Mouse (Mus musculus): ENCODE results near the gene Slc25a33.
"Not testable (repeated sequence)": the region's sequence is repeated elsewhere in the genome, so short reads cannot be mapped to it uniquely, and the experiment has no call there.

The Slc25a33 gene

GRCm38 (mm10) chr4:149784371-149784770, 10.3 kb upstream of the Slc25a33 start:
- CTCF ChIA-PET: interaction anchor here in 2 of 4 experiments (0.5 to 1.1 kb wide), 2 partner anchors 11 to 15 kb away, joined by 3 read pairs; no protein-coding TSS in a partner anchor
- POLR2A ChIA-PET: interaction anchor here in 3 of 4 experiments (0.8 to 4.2 kb wide), 7 partner anchors 10 to 31 kb away, joined by 3 to 23 read pairs (median 5); partner anchors contain the start of gene Slc25a33 (in 2 of the 3)

- CTCF ChIA-PET: interaction anchor here in 3 of 4 experiments (0.6 to 1.2 kb wide), 6 partner anchors 11 to 925 kb away, joined by 3 to 5 read pairs (median 4); no protein-coding TSS in a partner anchor
- POLR2A ChIA-PET: interaction anchor here (0.6 to 12.0 kb wide), 13 partner anchors 9 to 354 kb away, joined by 3 to 109 read pairs (median 8); partner anchors contain the start of gene Slc25a33 (in 2 of the 4)
These were observed 8.9 kb upstream of the Slc25a33 start for GRCm38 (mm10) chr4:149782975-149783374.

GRCm38 (mm10) chr4:149780565-149781356, 6.7 kb upstream of the Slc25a33 start:
- CTCF ChIA-PET: interaction anchor here in 3 of 4 experiments (0.8 to 1.5 kb wide), 4 partner anchors 12 to 467 kb away, joined by 4 to 5 read pairs (median 4); no protein-coding TSS in a partner anchor
- POLR2A ChIA-PET: interaction anchor here in 3 of 4 experiments (0.5 to 12.0 kb wide), 12 partner anchors 8 to 355 kb away, joined by 3 to 109 read pairs (median 6); no protein-coding TSS in a partner anchor

GRCm38 (mm10) chr4:149779966-149780365, 5.9 kb upstream of the Slc25a33 start:
- ChIA-PET POLR2A (interaction anchor here in 3 of 4 experiments (0.6 to 12.0 kb wide), 15 partner anchors 8 to 354 kb away, joined by 3 to 109 read pairs (median 6); no protein-coding TSS in a partner anchor), CTCF (interaction anchor here in 3 of 4 experiments (0.6 to 1.4 kb wide), 4 partner anchors 13 to 312 kb away, joined by 3 to 5 read pairs (median 4); no protein-coding TSS in a partner anchor)

GRCm38 (mm10) chr4:149777126-149777525, 3.0 kb upstream of the Slc25a33 start:
- ChIA-PET CTCF (interaction anchor here (0.5 to 2.6 kb wide), 10 partner anchors 17 to 87 kb away, joined by 3 to 10 read pairs (median 3); no protein-coding TSS in a partner anchor), POLR2A (interaction anchor here in 3 of 4 experiments (0.6 to 12.0 kb wide), 22 partner anchors 9 to 801 kb away, joined by 3 to 109 read pairs (median 5); partner anchors contain the start of genes Tmem201 (in 2 of the 3), Gpr157 (in 1 of the 3) and Spsb1 (in 1 of the 3))

DNA sequence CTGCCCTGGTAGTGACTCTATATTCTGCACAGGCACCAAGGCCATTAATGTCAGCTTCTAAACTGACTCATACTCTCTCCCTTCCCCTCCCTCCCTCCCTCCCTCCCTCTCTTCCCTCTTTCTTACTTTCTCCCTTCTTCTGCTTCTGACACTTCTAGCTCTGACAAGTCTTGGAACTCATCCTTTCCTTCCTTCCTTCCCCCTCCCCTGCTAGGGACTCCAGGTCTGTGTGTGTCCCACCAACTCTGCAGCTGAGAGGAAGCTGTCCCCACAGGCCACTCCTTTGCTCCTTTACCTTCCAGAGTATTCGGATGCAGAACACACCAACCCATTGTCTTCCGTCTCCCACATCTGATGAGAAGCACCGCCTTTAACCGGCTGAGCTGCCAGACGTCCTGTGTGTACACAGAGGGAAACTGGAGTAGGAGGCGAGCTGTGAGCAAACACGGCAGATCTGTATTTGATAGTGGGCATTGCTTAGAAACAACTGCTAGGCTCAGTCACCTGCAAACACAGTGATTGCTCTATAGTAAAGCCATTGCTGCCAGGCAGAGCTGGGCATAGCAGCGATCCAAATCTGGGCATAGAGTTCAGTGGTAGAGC, 1.8 kb upstream of the Slc25a33 start:
- POLR2A ChIA-PET: interaction anchor here (0.5 to 12.0 kb wide), 27 partner anchors 8 to 1828 kb away, joined by 3 to 109 read pairs (median 6); partner anchors contain the start of genes Gpr157 (in 3 of the 4), H6pd (in 1 of the 4) and Tmem201 (in 1 of the 4)
- CTCF ChIA-PET: interaction anchor here (0.5 to 2.6 kb wide), 15 partner anchors 12 to 337 kb away, joined by 3 to 10 read pairs (median 4); no protein-coding TSS in a partner anchor

GRCm38 (mm10) chr4:149775330-149775729, 1.3 kb upstream of the Slc25a33 start:
- CTCF ChIA-PET: interaction anchor here in 2 of 4 experiments (0.5 to 1.2 kb wide), 6 partner anchors 14 to 335 kb away, joined by 3 to 4 read pairs (median 4); no protein-coding TSS in a partner anchor
- POLR2A ChIA-PET: interaction anchor here in 3 of 4 experiments (0.7 to 12.0 kb wide), 23 partner anchors 10 to 312 kb away, joined by 3 to 109 read pairs (median 5); partner anchors contain the start of genes Gpr157 (in 3 of the 3), H6pd (in 1 of the 3) and Tmem201 (in 1 of the 3)

GRCm38 (mm10) chr4:149773408-149774093, 526 bp downstream of the Slc25a33 start:
- ChIA-PET CTCF (interaction anchor here in 3 of 4 experiments (0.5 to 1.3 kb wide), 6 partner anchors 11 to 467 kb away, joined by 3 to 4 read pairs (median 3); no protein-coding TSS in a partner anchor), POLR2A (interaction anchor here in 3 of 4 experiments (0.6 to 12.0 kb wide), 43 partner anchors 8 to 651 kb away, joined by 3 to 109 read pairs (median 5); partner anchors contain the start of genes Tmem201 (in 2 of the 3), Gpr157 (in 1 of the 3), Pik3cd (in 1 of the 3) and Spsb1 (in 1 of the 3))

DNA sequence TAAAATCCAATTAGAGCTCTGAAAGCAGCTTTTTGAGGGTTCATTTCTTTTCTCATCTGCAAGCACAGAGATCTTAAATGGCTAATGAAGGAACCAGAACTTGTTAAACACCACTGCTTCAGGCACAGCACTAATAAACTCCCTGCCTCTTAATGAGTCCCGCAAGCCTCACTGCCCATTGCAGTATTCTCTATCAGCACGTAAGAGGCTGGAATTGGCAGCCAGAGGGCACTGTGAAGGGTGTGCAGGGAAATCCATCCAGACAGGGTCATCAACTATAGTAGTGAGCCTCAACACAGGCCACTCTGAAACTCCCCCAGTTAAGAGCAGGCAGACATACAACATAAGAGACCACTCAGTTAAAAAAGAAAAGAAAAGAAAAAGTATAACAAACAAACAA, 1.7 kb downstream of the Slc25a33 start:
- CTCF ChIA-PET: interaction anchor here in 1 of 4 experiments (0.9 to 1.3 kb wide), 3 partner anchors 13 to 35 kb away, joined by 3 to 4 read pairs (median 4); partner anchors contain the start of gene Tmem201
- POLR2A ChIA-PET: interaction anchor here in 3 of 4 experiments (0.7 to 12.0 kb wide), 18 partner anchors 7 to 315 kb away, joined by 3 to 109 read pairs (median 10); partner anchors contain the start of genes Tmem201 (in 2 of the 3), Gpr157 (in 1 of the 3) and Spsb1 (in 1 of the 3)

- ChIA-PET POLR2A (interaction anchor here (0.6 to 1.9 kb wide), 18 partner anchors 8 to 1147 kb away, joined by 3 to 8 read pairs (median 3); partner anchors contain the start of gene Gpr157 (in 1 of the 4)), CTCF (interaction anchor here (0.5 to 1.6 kb wide), 8 partner anchors 13 to 1053 kb away, joined by 3 to 8 read pairs (median 3); partner anchors contain the start of genes Spsb1 (in 1 of the 4) and Tmem201 (in 1 of the 4))
These were observed 8.9 kb downstream of the Slc25a33 start for GRCm38 (mm10) chr4:149765201-149765600.

GRCm38 (mm10) chr4:149763335-149763734, 10.7 kb downstream of the Slc25a33 start:
- POLR2A ChIA-PET: interaction anchor here in 1 of 4 experiments (6.2 kb wide), 1 partner anchor 11 kb away, joined by 43 read pairs; the partner anchor contains the start of gene Slc25a33
- CTCF ChIA-PET: no interaction called here

- ChIA-PET POLR2A (interaction anchor here in 3 of 4 experiments (0.5 to 6.2 kb wide), 14 partner anchors 10 to 190 kb away, joined by 3 to 43 read pairs (median 3); partner anchors contain the start of gene Slc25a33 (in 3 of the 3)), CTCF (interaction anchor here in 2 of 4 experiments (0.6 to 2.7 kb wide), 5 partner anchors 21 to 339 kb away, joined by 3 to 12 read pairs (median 4); partner anchors contain the start of gene Tmem201 (in 1 of the 2))
These were observed 14.6 kb downstream of the Slc25a33 start for GRCm38 (mm10) chr4:149759517-149759916.

GRCm38 (mm10) chr4:149758423-149758822, 15.7 kb downstream of the Slc25a33 start:
- ChIA-PET CTCF (interaction anchor here in 3 of 4 experiments (0.5 to 2.7 kb wide), 5 partner anchors 17 to 375 kb away, joined by 3 to 12 read pairs (median 6); partner anchors contain the start of gene Tmem201 (in 1 of the 3)), POLR2A (interaction anchor here in 3 of 4 experiments (0.6 to 6.2 kb wide), 5 partner anchors 16 to 41 kb away, joined by 3 to 43 read pairs (median 7); partner anchors contain the start of genes Slc25a33 (in 2 of the 3) and Tmem201 (in 1 of the 3))

GRCm38 (mm10) chr4:149756546-149756945, 17.5 kb downstream of the Slc25a33 start:
- CTCF ChIA-PET: interaction anchor here in 2 of 4 experiments (0.6 kb wide), 2 partner anchors 152 to 184 kb away, joined by 3 to 4 read pairs; no protein-coding TSS in a partner anchor
- POLR2A ChIA-PET: not testable (repeated sequence)

- ChIA-PET CTCF (interaction anchor here (0.6 to 2.5 kb wide), 45 partner anchors 8 to 608 kb away, joined by 3 to 16 read pairs (median 4); partner anchors contain the start of gene Tmem201 (in 2 of the 4)), POLR2A (interaction anchor here in 2 of 4 experiments (0.9 to 2.7 kb wide), 20 partner anchors 9 to 256 kb away, joined by 3 to 11 read pairs (median 4); partner anchors contain the start of genes Tmem201 (in 2 of the 2) and H6pd (in 1 of the 2))
These were observed 21.2 kb downstream of the Slc25a33 start for GRCm38 (mm10) chr4:149752836-149753235.
